Mouse (Mus musculus) testis, adult 2 months (tissue): ENCODE data around the gene Chrdl1. TPM values are rescaled to one million over a fixed set of nuclear protein-coding genes. Genes with fewer than 3 reads are reported as not detected.

Source experiments
- H3K27ac ChIP-seq: fragments of 200-500 bp; 2 replicates; pipeline ENCODE4 v1.5.1; 2012; ENCODE audit warnings: low read depth, low read length; ENCODE audit not compliant: control insufficient read depth, insufficient read depth
- H3K27me3 ChIP-seq: fragments of 200-500 bp; 2 replicates; pipeline ENCODE4 v1.6.1; 2012; ENCODE audit warnings: mild to moderate bottlenecking, low read length, moderate library complexity; ENCODE audit not compliant: control insufficient read depth, insufficient read depth
- H3K36me3 ChIP-seq: fragments of 200-500 bp; 2 replicates; pipeline ENCODE4 v1.6.1; 2012; ENCODE audit warnings: mild to moderate bottlenecking, low read length; ENCODE audit not compliant: control insufficient read depth, insufficient read depth
- H3K4me1 ChIP-seq: fragments of 200-500 bp; 2 replicates; pipeline ENCODE4 v1.6.1; 2012; ENCODE audit warnings: low read length; ENCODE audit not compliant: control insufficient read depth, insufficient read depth
- H3K4me3 ChIP-seq: fragments of 200-500 bp; 2 replicates; pipeline ENCODE4 v1.5.1; 2012; ENCODE audit warnings: low read depth, mild to moderate bottlenecking, low read length, moderate library complexity, mixed read lengths; ENCODE audit not compliant: control insufficient read depth
- CTCF ChIP-seq: fragments of 200-500 bp; IDR thresholded peaks from 2 replicates; pipeline ENCODE4 v1.5.1; 2012; ENCODE audit warnings: low read depth, mild to moderate bottlenecking, inconsistent platforms, low read length, moderate library complexity; ENCODE audit not compliant: control insufficient read depth, insufficient read depth, insufficient replicate concordance
- POLR2A ChIP-seq: fragments of 200-500 bp; IDR thresholded peaks from 2 replicates; pipeline ENCODE4 v1.6.1; 2012; ENCODE audit warnings: low read depth, mild to moderate bottlenecking, inconsistent platforms, low read length, moderate library complexity; ENCODE audit not compliant: control insufficient read depth
- polyA plus RNA-seq: library from polyadenylated mRNA; depleted of rRNA; stranded (reverse); fragments of >200 nt; gene quantifications from 2 replicates; pipeline ENCODE4 v1.2.3, GENCODE M21; 2012; rRNA removed

Gene Chrdl1
- polyA plus RNA-seq = 1.7 and 2.9 TPM in 2 replicates

GRCm38 (mm10) chrX:143393791-143394369 is at the start of gene Chrdl1:
TSS of gene Chrdl1 (minus strand) at chrX:143394262.
- H3K27ac ChIP-seq = no peak within 1 kb of the TSS

GRCm38 (mm10) chrX:143442638-143443037 is 48.6 kb upstream of the Chrdl1 start:
- TF ChIP-seq POLR2A = no peak
- TF ChIP-seq CTCF = no peak
- H3K27me3 ChIP-seq = no peaks in the 10 kb centered on the region
- H3K4me1 ChIP-seq = no peaks in the 10 kb centered on the region
- no peak overlapping the region for H3K4me3 ChIP-seq
- no peaks in the 10 kb centered on the region for H3K36me3 ChIP-seq
- H3K27ac ChIP-seq = no peak overlapping the region

More at GRCm38 (mm10) chrX:143393791-143394369, at the start of gene Chrdl1:
- H3K27me3 ChIP-seq = no peaks in the 10 kb centered on the region
- H3K4me1 ChIP-seq = peaks cover 5% of the 10 kb centered on the region; the same call in 1 of the 2 replicates
- peak within 1 kb of the TSS; percentile 69 for H3K4me3 ChIP-seq
- H3K36me3 ChIP-seq = no peaks in the 10 kb centered on the region
- no peak for TF ChIP-seq POLR2A
- no peak for TF ChIP-seq CTCF

GRCm38 (mm10) chrX:143404601-143405000 is 10.5 kb upstream of the Chrdl1 start:
- Histone ChIP-seq H3K27me3 (no peaks in the 10 kb centered on the region), H3K4me1 (no peaks in the 10 kb centered on the region), H3K4me3 (no peak overlapping the region), H3K36me3 (no peaks in the 10 kb centered on the region), H3K27ac (no peak overlapping the region)
- TF ChIP-seq POLR2A = no peak
- no peak for TF ChIP-seq CTCF

- TF ChIP-seq CTCF = no peak
- H3K4me3 ChIP-seq = no peak overlapping the region
- H3K36me3 ChIP-seq = no peaks in the 10 kb centered on the region
These were observed 27.7 kb downstream of the Chrdl1 start for GRCm38 (mm10) chrX:143366256-143366959.

GRCm38 (mm10) chrX:143347227-143347626 is 46.8 kb downstream of the Chrdl1 start:
- Histone ChIP-seq H3K4me1 (no peaks in the 10 kb centered on the region), H3K27ac (no peak overlapping the region), H3K4me3 (no peak overlapping the region), H3K36me3 (no peaks in the 10 kb centered on the region), H3K27me3 (no peaks in the 10 kb centered on the region)
- TF ChIP-seq POLR2A (no peak), CTCF (no peak)

More at GRCm38 (mm10) chrX:143366256-143366959, 27.7 kb downstream of the Chrdl1 start:
- no peaks in the 10 kb centered on the region for H3K27me3 ChIP-seq
- no peaks in the 10 kb centered on the region for H3K4me1 ChIP-seq
- no peak overlapping the region for H3K27ac ChIP-seq

- no peak for TF ChIP-seq POLR2A
- no peak for TF ChIP-seq CTCF
- H3K27ac ChIP-seq = no peak overlapping the region
- no peaks in the 10 kb centered on the region for H3K4me1 ChIP-seq
- no peak overlapping the region for H3K4me3 ChIP-seq
- H3K27me3 ChIP-seq = no peaks in the 10 kb centered on the region
- no peaks in the 10 kb centered on the region for H3K36me3 ChIP-seq
These were observed 47.3 kb downstream of the Chrdl1 start for GRCm38 (mm10) chrX:143346739-143347138.

GRCm38 (mm10) chrX:143344509-143345495 is 49.3 kb downstream of the Chrdl1 start:
- Histone ChIP-seq H3K27me3 (no peaks in the 10 kb centered on the region), H3K4me3 (no peak overlapping the region), H3K36me3 (no peaks in the 10 kb centered on the region), H3K27ac (no peak overlapping the region), H3K4me1 (no peaks in the 10 kb centered on the region)
- TF ChIP-seq CTCF (no peak), POLR2A (no peak)

DNA sequence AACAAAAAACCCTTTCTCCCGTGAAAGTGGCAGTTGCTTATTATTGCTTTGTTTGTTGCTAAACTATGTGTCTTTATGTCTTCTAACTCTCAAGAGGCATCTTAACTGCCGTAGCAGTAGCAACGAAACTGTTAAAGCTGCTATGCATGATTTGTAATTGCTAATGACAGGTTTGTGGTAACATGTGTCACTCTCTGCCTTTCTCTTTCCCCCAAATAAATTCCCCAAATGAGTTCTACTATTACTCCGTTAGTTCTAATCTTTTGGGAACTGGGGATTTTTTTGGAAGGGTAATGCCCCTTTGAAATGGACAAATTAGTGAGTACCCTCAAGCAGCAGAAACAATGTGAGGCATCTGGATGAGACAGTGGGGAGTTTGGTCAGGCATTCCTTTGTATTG is 55.9 kb downstream of the Chrdl1 start:
- Histone ChIP-seq H3K27ac (no peak overlapping the region), H3K36me3 (no peaks in the 10 kb centered on the region), H3K4me1 (no peaks in the 10 kb centered on the region), H3K27me3 (no peaks in the 10 kb centered on the region), H3K4me3 (no peak overlapping the region)
- TF ChIP-seq POLR2A (no peak), CTCF (no peak)
